1 mouse cellular context compared by ENCODE assay signal in the genomic region with DNA sequence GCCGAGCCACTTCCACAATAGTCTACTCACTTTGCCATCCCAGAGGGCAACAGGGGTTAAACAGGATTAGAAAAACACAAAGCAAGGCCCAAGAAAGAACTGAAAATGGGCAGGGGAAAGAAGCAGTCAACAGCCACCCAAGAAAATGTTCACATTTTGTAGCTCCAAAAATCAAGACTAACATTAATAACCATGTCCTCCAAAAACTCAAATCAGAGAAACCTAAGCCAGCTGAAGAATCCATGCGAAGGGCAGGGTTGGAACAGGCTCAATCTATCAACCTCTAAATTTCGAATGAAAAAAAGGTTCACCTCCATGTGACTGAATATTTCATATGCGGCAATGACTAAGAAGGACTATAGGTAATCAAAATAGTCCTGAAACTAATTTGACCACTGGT.
TF ChIP-seq lines count a peak whose summit lies in the region.

No protein-coding gene starts in this region.

TF ChIP-seq in MEL, 35 proteins besides CTCF, POLR2A, EP300 and RAD21 (continued from another document):
- no peak for TF ChIP-seq USF1 (IDR thresholded peaks at IDR 0.05; ENCODE audit: low read depth, low read length)
- TF ChIP-seq MAFK (IDR thresholded peaks at IDR 0.05; ENCODE audit: borderline replicate concordance, low read depth, low read length) = no peak
- no peak for TF ChIP-seq NELFE (IDR thresholded peaks at IDR 0.05; ENCODE audit: low read depth, low read length)
- no peak for TF ChIP-seq NRF1 (IDR thresholded peaks at IDR 0.05; ENCODE audit: insufficient read depth, low read depth, low read length, poor library complexity, severe bottlenecking)
- no peak for TF ChIP-seq MXI1 (IDR thresholded peaks at IDR 0.05; ENCODE audit: low read depth, low read length)
- no peak for TF ChIP-seq MYB (IDR thresholded peaks at IDR 0.05; ENCODE audit: low read depth, low read length)
- no peak for TF ChIP-seq SIN3A (IDR thresholded peaks at IDR 0.05; ENCODE audit: low read length)
- TF ChIP-seq CHD2 (IDR thresholded peaks at IDR 0.05; ENCODE audit: low read length) = no peak
- no peak for TF ChIP-seq KAT2A (conservative IDR thresholded peaks at IDR 0.05; ENCODE audit: low read depth, low read length)
TF ChIP-seq in MEL: peak in this region for 0.
